Mouse (Mus musculus): ENCODE data around the gene Hspa12b. TPM values are rescaled to one million over a fixed set of nuclear protein-coding genes. Genes with fewer than 3 reads are reported as not detected.

Gene Hspa12b
- 8.6 and 10.0 TPM in 2 replicates for polyA plus RNA-seq (2014; fragmentation: Nextera tagmentation; extraction: Ambion mirVana)

DNA sequence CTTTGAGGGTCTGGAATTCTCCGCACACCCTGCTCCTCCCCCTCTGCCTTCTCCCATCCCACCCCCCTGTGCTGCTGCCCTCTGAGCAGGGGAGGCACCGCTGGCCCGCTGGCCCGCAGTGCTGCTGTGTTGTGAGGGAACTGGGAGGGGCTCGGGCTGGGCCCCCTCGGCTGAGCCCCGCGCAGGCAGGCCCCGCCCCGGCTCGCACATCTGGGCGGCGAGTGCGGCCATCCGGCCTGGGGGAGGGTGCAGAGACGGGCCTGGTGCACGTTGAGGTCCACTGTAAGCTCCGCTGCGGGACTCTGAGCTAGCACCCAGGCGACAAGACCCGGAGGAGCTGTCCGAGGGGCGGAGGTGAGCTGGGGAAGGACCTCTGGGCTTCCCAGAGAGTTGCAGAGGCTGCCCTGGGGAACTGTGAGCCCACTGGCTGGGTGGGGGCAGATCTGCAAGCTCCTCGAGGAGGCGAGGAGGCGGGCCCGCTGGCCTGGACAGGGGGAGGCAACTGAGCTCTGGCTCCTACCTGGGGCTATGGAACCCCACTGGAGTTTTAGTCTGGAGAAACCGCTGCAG lies at the start of gene Hspa12b:
Gene Hspa12b (plus strand): TSS at position 120 of the 570 bp plus-strand sequence.
- ATAC-seq (ENCODE audit: low FRiP score, low TSS enrichment) = peak; percentile 94
- peak within 1 kb of the TSS; percentile 80; the same call in 1 of the 2 replicates for H3K27ac ChIP-seq (ENCODE audit: low read depth, low read length)
- WGBS = under 1% methylated on average over 28 of the region's 28 CpGs
- H3K36me3 ChIP-seq (ENCODE audit: control insufficient read depth, insufficient read depth, low read length) = no peaks in the 10 kb centered on the region; the same call in 1 of the 2 replicates
- peak within 1 kb of the TSS; percentile 81 for H3K9ac ChIP-seq (ENCODE audit: low read depth, low read length)
- H3K4me1 ChIP-seq (ENCODE audit: control insufficient read depth, insufficient read depth, low read length) = peaks cover 31% of the 10 kb centered on the region
- H3K27me3 ChIP-seq (ENCODE audit: control insufficient read depth, insufficient read depth, low read length) = no peaks in the 10 kb centered on the region
- H3K9me3 ChIP-seq (ENCODE audit: control insufficient read depth, low read length) = no peaks in the 10 kb centered on the region
- peak within 1 kb of the TSS; percentile 74 for H3K4me2 ChIP-seq (replicated peaks; ENCODE audit: low read depth, low read length)
- H3K4me3 ChIP-seq (ENCODE audit: low read length) = peak within 1 kb of the TSS; percentile 67

DNA sequence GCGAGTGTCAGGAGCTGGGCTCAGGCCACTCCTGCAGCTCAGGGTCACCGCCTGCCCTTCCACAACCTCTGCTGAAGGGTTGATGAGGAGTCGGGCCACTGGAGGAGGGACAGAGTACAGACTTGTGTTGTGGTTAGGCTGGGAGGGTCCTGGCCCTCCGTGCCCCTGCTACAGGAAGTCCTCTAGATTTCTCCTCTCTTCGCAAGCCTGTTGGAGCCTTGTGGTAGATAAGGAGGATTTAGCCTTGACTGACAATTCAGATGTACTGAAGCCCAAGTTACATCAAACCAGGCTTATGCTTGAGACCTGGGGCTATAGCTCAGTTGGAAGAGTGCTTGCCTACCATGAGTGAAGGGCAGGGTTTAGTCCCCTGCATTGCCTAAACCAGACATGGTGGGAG lies 46.6 kb upstream of the Hspa12b start:
- no peak overlapping the region for H3K4me3 ChIP-seq (ENCODE audit: low read length)
- no peaks in the 10 kb centered on the region for H3K36me3 ChIP-seq (ENCODE audit: control insufficient read depth, insufficient read depth, low read length)
- H3K9ac ChIP-seq (ENCODE audit: low read depth, low read length) = no peak overlapping the region
- no peaks in the 10 kb centered on the region for H3K9me3 ChIP-seq (ENCODE audit: control insufficient read depth, low read length)
- H3K4me2 ChIP-seq (replicated peaks; ENCODE audit: low read depth, low read length) = no peak overlapping the region
- ATAC-seq (ENCODE audit: low FRiP score, low TSS enrichment) = no peak
- no peaks in the 10 kb centered on the region for H3K4me1 ChIP-seq (ENCODE audit: control insufficient read depth, insufficient read depth, low read length)
- no peak overlapping the region for H3K27ac ChIP-seq (ENCODE audit: low read depth, low read length)
- WGBS = 73% methylated on average over 5 of the region's 5 CpGs
- H3K27me3 ChIP-seq (ENCODE audit: control insufficient read depth, insufficient read depth, low read length) = 0 out of 2 replicates have a peak, but pooled peaks cover 4% of the 10 kb centered on the region

DNA sequence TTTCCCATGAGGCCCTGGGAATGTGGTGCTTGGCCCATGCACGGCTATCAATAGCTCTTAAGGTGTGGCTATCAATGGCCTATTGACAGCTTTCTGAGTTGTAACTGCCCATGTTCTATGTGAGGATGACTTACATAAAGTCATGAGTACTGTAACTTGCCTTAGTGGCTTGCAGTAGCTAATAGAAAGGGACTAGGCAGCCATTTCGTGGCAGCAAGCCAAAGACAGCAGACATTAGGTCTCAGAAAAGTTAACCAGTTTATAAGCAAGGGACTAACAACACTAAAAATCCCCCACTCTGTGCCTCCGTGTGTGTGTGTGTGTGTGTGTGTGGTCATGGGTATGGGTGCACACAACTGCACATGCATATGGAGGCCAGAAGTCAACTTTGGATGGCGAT lies 42.9 kb upstream of the Hspa12b start:
- Histone ChIP-seq H3K36me3 (ENCODE audit: control insufficient read depth, insufficient read depth, low read length) (no peaks in the 10 kb centered on the region), H3K4me1 (ENCODE audit: control insufficient read depth, insufficient read depth, low read length) (no peaks in the 10 kb centered on the region), H3K9ac (ENCODE audit: low read depth, low read length) (no peak overlapping the region), H3K27ac (ENCODE audit: low read depth, low read length) (no peak overlapping the region), H3K4me3 (ENCODE audit: low read length) (no peak overlapping the region), H3K9me3 (ENCODE audit: control insufficient read depth, low read length) (no peaks in the 10 kb centered on the region), H3K4me2 (replicated peaks; ENCODE audit: low read depth, low read length) (no peak overlapping the region), H3K27me3 (ENCODE audit: control insufficient read depth, insufficient read depth, low read length) (0 out of 2 replicates have a peak, but pooled peaks cover 3% of the 10 kb centered on the region)
- WGBS = 87% methylated on average over 4 of the region's 4 CpGs
- ATAC-seq (ENCODE audit: low FRiP score, low TSS enrichment) = no peak

DNA sequence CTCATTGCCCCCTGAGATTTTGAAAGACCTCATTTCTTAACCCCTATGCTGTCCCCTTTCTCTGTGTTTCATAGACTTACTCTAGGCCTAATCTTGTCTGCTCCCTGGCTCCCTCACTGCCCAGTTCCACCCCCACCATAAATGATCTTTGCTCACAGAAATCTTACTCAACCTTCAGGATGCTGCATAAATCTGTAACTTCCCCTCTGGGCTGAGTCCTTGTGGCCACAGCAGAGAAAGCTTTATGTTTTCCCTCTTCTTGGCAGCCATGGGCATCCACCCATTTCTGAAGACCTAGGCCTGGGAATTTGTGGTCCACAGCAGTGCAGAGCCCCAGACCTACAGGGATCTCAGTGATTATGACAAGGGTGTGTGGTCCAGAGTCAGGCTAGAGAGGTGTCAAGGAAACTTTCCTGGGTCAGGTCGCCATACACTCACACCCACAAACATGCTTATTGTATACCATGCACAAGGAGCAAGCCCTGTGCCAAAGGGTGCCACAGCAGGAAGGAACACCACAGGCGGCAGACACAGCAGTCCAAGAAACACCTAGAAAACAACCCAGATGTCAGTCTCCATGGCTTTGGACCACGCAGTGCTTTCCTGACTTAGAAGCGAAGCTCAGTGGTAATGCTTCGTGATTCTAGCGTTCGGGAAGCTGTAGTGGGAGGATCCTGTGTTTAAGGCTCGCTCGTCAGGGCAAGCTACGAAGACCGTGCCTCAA lies 40.3 kb upstream of the Hspa12b start, which contains the start of gene Siglec1:
Gene Siglec1 (minus strand): TSS at position 99 of the 724 bp plus-strand sequence.
- no peak within 1 kb of the TSS for H3K27ac ChIP-seq (ENCODE audit: low read depth, low read length)
- no peak within 1 kb of the TSS for H3K9ac ChIP-seq (ENCODE audit: low read depth, low read length)
- H3K4me3 ChIP-seq (ENCODE audit: low read length) = no peak within 1 kb of the TSS
- no peaks in the 10 kb centered on the region for H3K9me3 ChIP-seq (ENCODE audit: control insufficient read depth, low read length)
- H3K4me2 ChIP-seq (replicated peaks; ENCODE audit: low read depth, low read length) = no peak within 1 kb of the TSS
- no peaks in the 10 kb centered on the region for H3K36me3 ChIP-seq (ENCODE audit: control insufficient read depth, insufficient read depth, low read length)
- no peaks in the 10 kb centered on the region for H3K4me1 ChIP-seq (ENCODE audit: control insufficient read depth, insufficient read depth, low read length)
- WGBS = 77% methylated on average over 11 of the region's 11 CpGs
- no peak for ATAC-seq (ENCODE audit: low FRiP score, low TSS enrichment)
- H3K27me3 ChIP-seq (ENCODE audit: control insufficient read depth, insufficient read depth, low read length) = no peaks in the 10 kb centered on the region

DNA sequence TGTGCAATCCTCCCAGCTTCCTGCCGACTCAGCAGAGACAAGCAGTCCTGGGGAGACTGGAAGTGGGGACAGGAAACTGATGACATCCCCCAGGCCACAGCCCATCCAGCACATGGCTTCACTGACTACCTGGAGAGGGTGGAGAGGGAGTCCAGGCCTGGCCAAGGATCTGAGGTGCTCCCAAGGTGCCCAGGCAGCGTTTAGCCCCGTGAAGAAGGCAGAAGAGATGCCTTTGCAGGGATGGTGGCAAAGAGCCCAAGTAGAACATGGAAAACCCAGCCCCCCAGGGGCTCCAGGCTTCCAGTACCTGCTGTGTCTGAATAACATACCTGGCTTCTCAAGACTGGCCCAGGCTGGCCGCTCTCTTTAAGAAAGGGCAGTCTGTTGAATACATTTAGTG lies 38.5 kb upstream of the Hspa12b start:
- no peaks in the 10 kb centered on the region for H3K4me1 ChIP-seq (ENCODE audit: control insufficient read depth, insufficient read depth, low read length)
- H3K4me3 ChIP-seq (ENCODE audit: low read length) = no peak overlapping the region
- WGBS = 82% methylated on average over 4 of the region's 4 CpGs
- no peaks in the 10 kb centered on the region for H3K27me3 ChIP-seq (ENCODE audit: control insufficient read depth, insufficient read depth, low read length)
- no peak overlapping the region for H3K27ac ChIP-seq (ENCODE audit: low read depth, low read length)
- no peak overlapping the region for H3K4me2 ChIP-seq (replicated peaks; ENCODE audit: low read depth, low read length)
- ATAC-seq (ENCODE audit: low FRiP score, low TSS enrichment) = no peak
- H3K9me3 ChIP-seq (ENCODE audit: control insufficient read depth, low read length) = no peaks in the 10 kb centered on the region
- no peaks in the 10 kb centered on the region for H3K36me3 ChIP-seq (ENCODE audit: control insufficient read depth, insufficient read depth, low read length)
- H3K9ac ChIP-seq (ENCODE audit: low read depth, low read length) = no peak overlapping the region

DNA sequence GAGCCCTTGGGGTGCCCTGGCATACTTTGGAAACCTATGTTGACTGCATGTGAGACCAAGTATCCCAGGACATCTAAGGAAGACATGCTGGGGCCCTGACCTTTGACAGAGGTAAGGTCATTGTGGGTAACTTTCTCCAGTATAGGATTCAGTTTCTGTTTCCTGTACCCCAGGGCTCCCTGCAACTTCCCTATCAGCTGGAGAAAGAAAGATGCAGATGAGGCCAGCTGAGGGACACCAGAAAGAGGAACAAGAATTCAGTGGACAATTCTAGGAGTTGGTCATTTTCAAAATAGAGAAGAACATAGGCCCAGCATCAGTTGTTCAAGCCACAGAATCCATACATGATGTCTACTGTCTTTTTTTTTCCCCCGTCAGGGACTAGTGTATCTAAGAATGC lies 37.4 kb upstream of the Hspa12b start:
- H3K27ac ChIP-seq (ENCODE audit: low read depth, low read length) = no peak overlapping the region
- H3K36me3 ChIP-seq (ENCODE audit: control insufficient read depth, insufficient read depth, low read length) = no peaks in the 10 kb centered on the region
- no peaks in the 10 kb centered on the region for H3K4me1 ChIP-seq (ENCODE audit: control insufficient read depth, insufficient read depth, low read length)
- H3K4me3 ChIP-seq (ENCODE audit: low read length) = no peak overlapping the region
- no peak overlapping the region for H3K9ac ChIP-seq (ENCODE audit: low read depth, low read length)
- no peak for ATAC-seq (ENCODE audit: low FRiP score, low TSS enrichment)
- H3K9me3 ChIP-seq (ENCODE audit: control insufficient read depth, low read length) = no peaks in the 10 kb centered on the region
- no peak overlapping the region for H3K4me2 ChIP-seq (replicated peaks; ENCODE audit: low read depth, low read length)
- 95% methylated on average over 1 of the region's 1 CpGs for WGBS
- no peaks in the 10 kb centered on the region for H3K27me3 ChIP-seq (ENCODE audit: control insufficient read depth, insufficient read depth, low read length)

DNA sequence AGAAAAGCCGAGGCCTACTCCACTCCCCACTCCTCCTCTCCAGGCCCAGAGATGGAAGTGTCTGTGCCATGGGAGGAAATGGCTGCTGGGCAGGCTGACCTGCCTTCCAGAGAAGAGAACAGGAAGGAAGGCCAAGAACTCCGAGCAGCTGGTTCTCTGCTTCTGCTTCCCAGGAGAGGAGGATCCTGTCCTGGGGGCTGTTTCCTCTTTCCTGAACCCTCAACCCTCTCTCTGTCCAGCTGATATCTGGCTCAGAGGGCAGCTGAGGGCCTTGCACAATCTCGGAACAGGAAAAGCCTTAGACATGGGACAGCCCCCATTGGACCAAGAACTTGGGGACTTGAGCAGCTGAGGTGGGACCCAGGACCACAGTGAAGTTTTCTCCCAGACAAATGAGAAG lies 36.2 kb upstream of the Hspa12b start:
- H3K9ac ChIP-seq (ENCODE audit: low read depth, low read length) = no peak overlapping the region
- H3K4me2 ChIP-seq (replicated peaks; ENCODE audit: low read depth, low read length) = no peak overlapping the region
- ATAC-seq (ENCODE audit: low FRiP score, low TSS enrichment) = no peak
- H3K27ac ChIP-seq (ENCODE audit: low read depth, low read length) = no peak overlapping the region
- no peaks in the 10 kb centered on the region for H3K9me3 ChIP-seq (ENCODE audit: control insufficient read depth, low read length)
- H3K4me1 ChIP-seq (ENCODE audit: control insufficient read depth, insufficient read depth, low read length) = no peaks in the 10 kb centered on the region; the same call in 1 of the 2 replicates
- no peaks in the 10 kb centered on the region for H3K27me3 ChIP-seq (ENCODE audit: control insufficient read depth, insufficient read depth, low read length)
- no peaks in the 10 kb centered on the region for H3K36me3 ChIP-seq (ENCODE audit: control insufficient read depth, insufficient read depth, low read length)
- H3K4me3 ChIP-seq (ENCODE audit: low read length) = no peak overlapping the region
- WGBS = 74% methylated on average over 3 of the region's 3 CpGs

DNA sequence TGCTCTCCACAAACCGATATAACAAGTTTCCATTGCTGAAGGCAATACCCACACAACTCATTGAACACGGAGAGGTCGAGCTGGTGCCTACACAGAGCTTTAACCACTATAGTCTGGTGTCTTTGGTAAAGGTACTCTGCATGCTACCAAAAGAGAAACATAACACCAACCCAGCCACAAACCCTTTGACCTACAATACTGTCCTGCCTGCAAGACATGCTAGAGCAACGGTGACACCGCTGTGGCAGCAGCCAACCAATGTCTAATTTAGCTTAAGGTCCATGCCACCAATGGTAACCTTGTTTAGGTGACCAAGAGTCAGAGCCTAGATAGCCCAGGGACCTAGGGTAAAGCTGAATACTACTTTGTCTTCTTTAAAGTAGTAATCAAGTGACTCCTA lies 33.5 kb upstream of the Hspa12b start:
- no peak overlapping the region for H3K9ac ChIP-seq (ENCODE audit: low read depth, low read length)
- 79% methylated on average over 5 of the region's 5 CpGs for WGBS
- no peak overlapping the region for H3K4me2 ChIP-seq (replicated peaks; ENCODE audit: low read depth, low read length)
- no peaks in the 10 kb centered on the region for H3K27me3 ChIP-seq (ENCODE audit: control insufficient read depth, insufficient read depth, low read length)
- no peaks in the 10 kb centered on the region for H3K9me3 ChIP-seq (ENCODE audit: control insufficient read depth, low read length)
- no peak for ATAC-seq (ENCODE audit: low FRiP score, low TSS enrichment)
- no peaks in the 10 kb centered on the region for H3K36me3 ChIP-seq (ENCODE audit: control insufficient read depth, insufficient read depth, low read length)
- no peak overlapping the region for H3K4me3 ChIP-seq (ENCODE audit: low read length)
- no peak overlapping the region for H3K27ac ChIP-seq (ENCODE audit: low read depth, low read length)
- peaks cover 5% of the 10 kb centered on the region; the same call in 1 of the 2 replicates for H3K4me1 ChIP-seq (ENCODE audit: control insufficient read depth, insufficient read depth, low read length)

DNA sequence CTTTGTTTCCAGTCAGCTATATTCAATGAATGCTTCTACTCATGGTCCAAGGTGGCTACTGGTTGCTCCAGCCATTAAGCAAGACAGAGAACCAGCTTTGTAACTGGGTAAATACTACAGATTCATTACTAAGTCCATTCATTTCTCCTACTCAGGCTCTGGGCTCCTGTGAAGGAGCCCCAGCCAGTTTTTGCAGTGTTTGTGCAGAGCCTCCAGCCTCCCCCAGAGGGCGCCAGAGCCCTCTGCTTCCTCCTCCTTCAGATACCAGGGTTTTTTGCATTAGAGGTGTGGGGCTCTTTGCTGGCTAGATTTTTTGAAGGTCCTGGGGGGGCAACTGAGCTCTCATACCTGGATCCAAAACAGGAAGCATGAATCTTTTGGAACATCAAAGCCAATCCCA lies 32.3 kb upstream of the Hspa12b start:
- 0% methylated on average over 1 of the region's 1 CpGs for WGBS
- Histone ChIP-seq H3K4me1 (ENCODE audit: control insufficient read depth, insufficient read depth, low read length) (peaks cover 5% of the 10 kb centered on the region; the same call in 1 of the 2 replicates), H3K27me3 (ENCODE audit: control insufficient read depth, insufficient read depth, low read length) (no peaks in the 10 kb centered on the region), H3K27ac (ENCODE audit: low read depth, low read length) (no peak overlapping the region), H3K4me2 (replicated peaks; ENCODE audit: low read depth, low read length) (no peak overlapping the region), H3K36me3 (ENCODE audit: control insufficient read depth, insufficient read depth, low read length) (no peaks in the 10 kb centered on the region), H3K4me3 (ENCODE audit: low read length) (no peak overlapping the region), H3K9ac (ENCODE audit: low read depth, low read length) (no peak overlapping the region), H3K9me3 (ENCODE audit: control insufficient read depth, low read length) (no peaks in the 10 kb centered on the region)
- ATAC-seq (ENCODE audit: low FRiP score, low TSS enrichment) = peak; percentile 33
